Mouse (Mus musculus) forebrain, embryonic 16.5 days (tissue): ENCODE data around the gene Wdr81. TPM values are rescaled to one million over a fixed set of nuclear protein-coding genes. Genes with fewer than 3 reads are reported as not detected.

Source experiments
- ATAC-seq: fragments of 200-750 bp; cut with Nextera tagmentation; 2 replicates; pipeline ENCODE4 v1.8.0; 2017; ENCODE audit warnings: mild to moderate bottlenecking, moderate library complexity
- H3K27ac ChIP-seq: fragments of 300-500 bp; sonication (generic); 2 replicates; pipeline ENCODE4 v1.5.1; 2014; ENCODE audit warnings: low read length, control low read depth
- H3K27me3 ChIP-seq: fragments of 300-500 bp; sonication (generic); replicated peaks from 2 replicates; pipeline ENCODE4 v1.6.1; 2014; ENCODE audit warnings: low read length; ENCODE audit not compliant: control insufficient read depth, insufficient read depth
- H3K36me3 ChIP-seq: fragments of 300-500 bp; sonication (generic); 2 replicates; pipeline ENCODE4 v1.6.1; 2014; ENCODE audit not compliant: control insufficient read depth, insufficient read depth
- H3K4me1 ChIP-seq: fragments of 300-500 bp; sonication (generic); replicated peaks from 2 replicates; pipeline ENCODE4 v1.6.1; 2014; ENCODE audit warnings: low read length; ENCODE audit not compliant: control insufficient read depth, insufficient read depth
- H3K4me2 ChIP-seq: fragments of 300-500 bp; sonication (generic); 2 replicates; pipeline ENCODE4 v1.6.1; 2014; ENCODE audit warnings: mild to moderate bottlenecking, low read length, control low read depth
- H3K4me3 ChIP-seq: fragments of 300-500 bp; sonication (generic); replicated peaks from 2 replicates; pipeline ENCODE4 v1.5.1; 2014; ENCODE audit warnings: mild to moderate bottlenecking, low read length, control low read depth
- H3K9ac ChIP-seq: fragments of 300-500 bp; sonication (generic); replicated peaks from 2 replicates; pipeline ENCODE4 v1.6.1; 2014; ENCODE audit warnings: low read depth, low read length, control low read depth
- H3K9me3 ChIP-seq: fragments of 300-500 bp; sonication (generic); 2 replicates; pipeline ENCODE4 v1.6.1; 2016; ENCODE audit warnings: low read length; ENCODE audit not compliant: control insufficient read depth
- WGBS: fragments of 180-500 bp; shearing (Covaris S2); extraction: QIAGEN DNeasy Blood & Tissue Kit; methylation state at CpG from one replicate; pipeline ENCODE4 v1.1.7; 2014; 5-methylcytosine and 5-hydroxymethylcytosine counted together
- polyA plus RNA-seq: library from polyadenylated mRNA; unstranded; fragments of >200 nt; fragmentation: Nextera tagmentation; extraction: Ambion mirVana; gene quantifications from 2 replicates; pipeline ENCODE4 v1.2.1, GENCODE M21; 2015

The Wdr81 gene
- polyA plus RNA-seq, 1 experiment from 2014 or later = 10.0 TPM

DNA sequence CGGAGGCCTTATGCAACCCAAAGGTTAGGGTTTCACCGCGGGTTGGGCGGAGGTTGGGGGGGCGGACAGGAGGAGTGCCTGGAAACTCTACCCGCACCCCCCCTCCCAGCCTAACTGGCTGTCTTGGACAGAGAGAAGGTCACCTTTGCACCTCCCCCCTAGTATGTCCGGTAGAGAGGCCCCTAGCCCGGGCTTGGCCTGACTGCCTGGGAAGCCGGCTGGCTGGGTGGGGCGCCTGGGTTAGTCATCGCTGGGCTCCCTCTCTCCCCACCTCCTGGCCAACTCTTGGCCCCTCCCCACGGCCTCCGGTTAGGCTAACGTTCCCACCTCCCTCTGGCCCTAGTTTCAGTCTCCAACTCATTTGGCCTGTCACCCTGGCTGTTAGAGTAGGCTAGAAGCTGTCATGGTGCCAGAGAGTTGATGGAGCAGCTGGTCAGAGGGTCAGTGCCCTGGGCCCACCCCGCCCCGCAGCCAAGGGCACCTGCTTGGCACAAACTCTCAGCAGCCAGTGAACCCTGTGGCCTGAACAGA lies 7.8 kb upstream of the Wdr81 start:
- peaks cover 8% of the 10 kb centered on the region for H3K36me3 ChIP-seq
- H3K4me3 ChIP-seq = peak overlapping the region; percentile 73
- H3K4me2 ChIP-seq = peak overlapping the region; percentile 78
- 0 out of 2 replicates have a peak, but pooled peaks cover 4% of the 10 kb centered on the region for H3K27me3 ChIP-seq
- no peak overlapping the region for H3K27ac ChIP-seq
- ATAC-seq = no peak
- H3K9ac ChIP-seq = peak overlapping the region; percentile 62
- peaks cover 4% of the 10 kb centered on the region for H3K9me3 ChIP-seq
- WGBS = 7% methylated on average over 15 of the region's 16 CpGs
- peaks cover 21% of the 10 kb centered on the region for H3K4me1 ChIP-seq

DNA sequence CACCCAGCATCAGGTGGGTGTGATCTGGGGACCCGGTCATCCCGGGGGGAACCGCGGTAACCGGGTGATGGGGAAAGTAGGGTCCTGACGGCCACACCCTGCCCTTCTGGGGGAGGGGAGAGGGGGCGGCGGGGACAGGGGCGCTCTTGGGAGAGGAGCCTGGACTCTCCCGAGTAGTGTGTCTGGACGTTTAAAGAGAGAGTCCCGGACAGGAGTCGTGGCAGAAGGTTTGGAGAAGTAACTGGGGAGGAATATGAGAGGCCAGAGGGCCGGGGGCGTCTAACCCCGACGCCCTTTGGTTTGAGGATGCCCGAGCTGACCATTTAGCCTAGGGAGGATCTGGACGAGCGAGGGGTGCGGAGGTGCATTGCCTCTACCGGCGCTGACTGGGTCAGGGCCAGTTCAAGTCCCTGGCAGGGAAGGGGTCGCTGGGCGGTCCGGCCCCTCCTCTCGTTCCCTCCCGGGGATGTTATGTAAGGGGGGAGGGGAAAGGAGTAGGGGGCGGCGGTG lies 7.3 kb upstream of the Wdr81 start:
- peaks cover 8% of the 10 kb centered on the region for H3K36me3 ChIP-seq
- 0 out of 2 replicates have a peak, but pooled peaks cover 4% of the 10 kb centered on the region for H3K27me3 ChIP-seq
- peak overlapping the region; percentile 73 for H3K4me3 ChIP-seq
- peaks cover 3% of the 10 kb centered on the region for H3K9me3 ChIP-seq
- no peak overlapping the region for H3K27ac ChIP-seq
- H3K9ac ChIP-seq = peak overlapping the region; percentile 62
- under 1% methylated on average over 24 of the region's 30 CpGs for WGBS
- peak overlapping the region; percentile 78 for H3K4me2 ChIP-seq
- peak; percentile 29 for ATAC-seq
- peaks cover 21% of the 10 kb centered on the region for H3K4me1 ChIP-seq

DNA sequence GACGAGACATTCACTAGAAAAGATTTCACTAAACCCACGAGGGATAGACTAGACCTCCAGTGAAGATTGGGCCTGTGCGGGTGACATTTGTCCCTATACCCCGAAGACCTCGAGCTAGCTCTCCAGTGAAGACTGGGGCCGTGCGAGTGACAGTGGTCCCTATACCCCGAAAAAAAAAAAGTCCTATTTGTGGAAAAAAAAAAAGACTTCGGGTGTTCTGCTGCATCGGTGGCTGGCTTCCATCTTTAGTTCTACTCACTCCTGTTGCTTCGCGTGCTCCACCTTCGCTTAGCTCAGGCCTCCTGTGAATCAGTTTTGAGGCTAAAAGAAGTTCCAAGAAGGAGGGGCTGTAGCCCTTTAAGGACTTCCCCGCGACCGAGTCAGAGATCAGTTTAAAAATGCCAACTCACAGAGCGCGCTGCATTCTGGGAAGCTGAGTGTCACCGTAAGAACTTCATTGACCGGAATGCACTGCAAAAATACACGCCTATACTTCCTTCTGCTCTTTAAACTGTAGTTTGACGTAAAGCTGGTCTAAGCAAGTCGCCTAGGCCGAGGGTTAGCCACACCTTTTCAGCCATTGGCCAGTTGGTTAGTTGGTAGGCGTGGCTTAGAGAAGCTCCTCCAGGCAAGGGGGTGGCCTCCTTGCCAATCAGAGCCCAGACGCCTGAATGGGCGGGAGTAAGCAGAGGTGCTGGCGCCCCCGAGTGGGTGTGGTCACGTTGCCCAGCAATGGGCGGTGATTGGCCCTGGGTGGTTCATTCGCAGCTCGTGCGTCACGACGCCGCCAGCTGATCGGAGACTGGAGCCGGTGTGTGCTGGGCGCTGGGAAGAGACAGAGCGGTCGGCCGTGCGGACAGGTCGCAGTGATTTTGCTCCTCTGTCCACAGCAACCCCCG lies 6.6 kb upstream of the Wdr81 start, which contains the start of gene Tlcd2:
TSS of gene Tlcd2 (plus strand) at position 872 of the 899 bp plus-strand sequence.
- H3K9ac ChIP-seq = peak within 1 kb of the TSS; percentile 62
- H3K27me3 ChIP-seq = 0 out of 2 replicates have a peak, but pooled peaks cover 4% of the 10 kb centered on the region
- WGBS = under 1% methylated on average over 46 of the region's 46 CpGs
- peaks cover 8% of the 10 kb centered on the region for H3K36me3 ChIP-seq
- H3K4me1 ChIP-seq = peaks cover 21% of the 10 kb centered on the region
- H3K4me3 ChIP-seq = peak within 1 kb of the TSS; percentile 73
- ATAC-seq = peak; percentile 94
- peak within 1 kb of the TSS; percentile 87 for H3K27ac ChIP-seq
- H3K9me3 ChIP-seq = no peaks in the 10 kb centered on the region
- peak within 1 kb of the TSS; percentile 92 for H3K4me2 ChIP-seq

DNA sequence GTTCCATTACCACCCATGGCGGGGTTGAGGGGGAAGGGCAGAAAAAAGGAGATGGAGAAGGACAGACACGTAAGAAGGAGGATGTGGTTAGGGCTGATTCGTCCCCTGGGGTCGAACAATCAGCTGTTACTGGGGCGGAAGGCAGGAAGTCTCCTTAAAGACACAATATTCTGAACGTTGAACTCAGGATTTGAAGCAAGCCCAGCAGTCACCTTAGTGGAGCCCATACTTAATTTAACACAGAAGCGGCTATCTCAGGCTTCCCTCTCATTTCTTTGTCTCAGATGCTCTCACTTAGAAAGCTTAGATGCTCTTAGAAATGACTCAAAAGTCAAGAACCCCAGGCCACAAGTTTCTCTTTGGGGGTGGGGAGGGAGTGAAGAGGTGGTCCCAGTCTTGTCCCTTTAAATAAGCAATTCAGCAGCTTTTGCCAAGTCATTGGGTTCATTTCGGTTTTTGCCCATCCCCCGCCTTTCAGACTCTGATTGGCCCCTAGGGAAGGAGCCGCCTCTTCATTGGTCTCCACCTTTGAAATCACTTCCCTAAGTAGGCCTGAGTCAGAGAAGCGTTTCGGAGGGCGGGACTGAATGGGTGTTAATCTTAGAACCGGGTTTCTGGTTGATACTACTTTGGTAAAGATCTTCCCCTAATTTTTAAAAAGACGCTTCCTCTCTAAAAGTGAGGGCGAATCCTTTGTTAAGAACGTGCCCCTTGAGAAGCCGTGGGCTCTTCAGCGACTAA lies 5.8 kb upstream of the Wdr81 start:
- peak overlapping the region; percentile 87 for H3K27ac ChIP-seq
- H3K4me2 ChIP-seq = peak overlapping the region; percentile 92
- H3K9ac ChIP-seq = peak overlapping the region; percentile 52
- peaks cover 21% of the 10 kb centered on the region for H3K4me1 ChIP-seq
- H3K9me3 ChIP-seq = no peaks in the 10 kb centered on the region
- peaks cover 2% of the 10 kb centered on the region; the same call in 1 of the 2 replicates for H3K36me3 ChIP-seq
- H3K4me3 ChIP-seq = peak overlapping the region; percentile 73
- 0 out of 2 replicates have a peak, but pooled peaks cover 4% of the 10 kb centered on the region for H3K27me3 ChIP-seq
- peak; percentile 49 for ATAC-seq
- 1% methylated on average over 19 of the region's 19 CpGs for WGBS

DNA sequence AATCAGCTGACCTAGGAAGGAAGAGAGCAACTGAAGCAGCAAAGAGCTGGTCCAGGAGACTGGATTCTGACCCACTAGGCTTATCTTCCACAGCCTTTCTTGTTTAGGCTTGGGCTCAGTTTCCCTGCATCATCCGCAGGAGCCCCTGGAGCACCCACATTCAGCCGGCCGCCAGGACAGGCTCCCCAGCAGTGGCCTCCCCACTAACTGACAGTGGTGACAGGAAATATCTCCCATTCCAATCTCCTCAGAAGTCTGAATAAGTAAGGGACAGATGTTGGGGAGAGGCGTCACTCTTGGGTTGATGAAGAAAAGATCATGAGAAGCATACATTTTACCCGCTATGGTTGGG lies 5.2 kb upstream of the Wdr81 start:
- H3K4me3 ChIP-seq = no peak overlapping the region
- no peak overlapping the region for H3K9ac ChIP-seq
- no peak for ATAC-seq
- H3K27me3 ChIP-seq = 0 out of 2 replicates have a peak, but pooled peaks cover 4% of the 10 kb centered on the region
- H3K36me3 ChIP-seq = no peaks in the 10 kb centered on the region
- 26% methylated on average over 5 of the region's 5 CpGs for WGBS
- H3K4me1 ChIP-seq = peaks cover 26% of the 10 kb centered on the region
- no peak overlapping the region; the same call in none of the 2 replicates for H3K27ac ChIP-seq
- no peaks in the 10 kb centered on the region for H3K9me3 ChIP-seq
- H3K4me2 ChIP-seq = peak overlapping the region; percentile 92

DNA sequence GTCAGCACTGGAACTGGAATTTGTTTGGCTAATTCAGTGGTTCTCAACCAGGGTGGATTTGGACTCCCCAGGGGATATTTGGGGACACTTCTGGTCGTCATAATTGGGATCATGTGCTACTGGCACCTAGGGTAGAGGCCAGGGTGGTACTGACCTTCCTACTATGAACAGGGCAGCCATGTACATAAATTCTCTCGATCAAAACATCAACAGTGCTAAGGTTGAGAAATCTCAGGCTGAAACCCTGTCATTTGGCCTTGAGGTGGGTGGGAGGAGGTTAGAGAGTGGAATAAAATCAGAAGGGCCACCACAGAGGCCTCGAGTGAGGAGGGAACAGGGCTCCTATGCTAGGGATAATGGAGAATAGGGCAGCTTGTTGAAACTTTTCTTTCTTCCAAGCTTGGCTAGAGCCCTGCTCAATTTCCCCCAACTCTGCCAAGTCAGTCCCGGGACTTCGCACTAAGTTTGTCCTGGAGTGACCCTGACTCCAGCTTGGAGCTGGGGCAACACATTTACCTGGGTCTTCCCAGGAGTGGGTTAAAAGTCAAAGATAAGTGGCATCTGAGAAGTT lies 4.7 kb upstream of the Wdr81 start:
- no peaks in the 10 kb centered on the region for H3K9me3 ChIP-seq
- no peak overlapping the region for H3K4me2 ChIP-seq
- no peak overlapping the region for H3K4me3 ChIP-seq
- 0 out of 2 replicates have a peak, but pooled peaks cover 4% of the 10 kb centered on the region for H3K27me3 ChIP-seq
- H3K4me1 ChIP-seq = peaks cover 28% of the 10 kb centered on the region
- WGBS = 76% methylated on average over 5 of the region's 5 CpGs
- H3K27ac ChIP-seq = no peak overlapping the region
- no peaks in the 10 kb centered on the region for H3K36me3 ChIP-seq
- no peak overlapping the region for H3K9ac ChIP-seq
- no peak for ATAC-seq

DNA sequence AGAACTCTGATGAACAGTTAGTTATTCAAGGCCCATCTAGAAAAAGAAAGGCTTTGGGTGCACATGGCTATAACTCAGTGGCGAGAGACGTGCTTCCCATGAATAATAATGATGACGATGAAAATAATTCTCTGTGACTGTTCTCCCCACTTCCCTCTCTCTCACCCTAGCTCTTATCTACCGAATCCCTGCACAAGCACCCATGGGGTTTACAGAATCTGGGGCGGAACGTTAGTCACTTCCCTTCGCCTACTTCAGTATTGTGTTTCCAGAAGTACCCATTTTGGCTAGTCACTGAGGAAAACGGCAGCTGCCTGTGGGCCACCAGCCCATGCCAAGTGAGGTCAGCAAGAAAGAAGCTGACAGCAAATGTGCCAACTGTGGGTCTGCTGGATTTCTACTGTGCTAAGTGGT lies 4.1 kb upstream of the Wdr81 start:
- Histone ChIP-seq H3K4me1 (peaks cover 32% of the 10 kb centered on the region), H3K4me2 (no peak overlapping the region), H3K36me3 (no peaks in the 10 kb centered on the region), H3K9me3 (no peaks in the 10 kb centered on the region), H3K27ac (no peak overlapping the region), H3K4me3 (no peak overlapping the region), H3K27me3 (0 out of 2 replicates have a peak, but pooled peaks cover 4% of the 10 kb centered on the region), H3K9ac (no peak overlapping the region)
- WGBS = 85% methylated on average over 8 of the region's 8 CpGs
- ATAC-seq = no peak

DNA sequence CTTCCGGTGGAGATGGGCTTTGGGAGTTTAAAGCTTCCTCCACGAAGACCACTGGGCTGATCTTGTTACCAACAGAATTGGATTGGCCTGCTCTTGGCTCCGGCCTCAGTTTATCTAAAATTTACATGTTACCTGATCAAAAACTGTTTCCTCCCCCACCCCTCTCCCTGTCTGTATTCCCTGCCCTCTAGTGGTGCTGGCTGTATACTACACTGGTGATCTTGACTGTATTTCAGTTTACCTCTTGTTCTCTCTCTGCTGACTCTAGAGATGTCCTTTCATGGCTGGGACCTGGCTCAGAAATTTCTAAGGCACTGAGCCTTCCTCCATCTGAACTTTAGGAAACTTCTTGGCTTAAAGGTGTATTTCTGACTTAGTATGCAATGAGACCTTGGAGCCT lies 3.7 kb upstream of the Wdr81 start:
- 17% methylated on average over 3 of the region's 3 CpGs for WGBS
- Histone ChIP-seq H3K9ac (no peak overlapping the region), H3K4me1 (peaks cover 35% of the 10 kb centered on the region), H3K27me3 (no peaks in the 10 kb centered on the region), H3K9me3 (no peaks in the 10 kb centered on the region), H3K27ac (no peak overlapping the region), H3K4me3 (no peak overlapping the region), H3K36me3 (no peaks in the 10 kb centered on the region), H3K4me2 (no peak overlapping the region)
- ATAC-seq = no peak
